Mouse (Mus musculus) erythroblast, adult 5-6 weeks (primary cell): ENCODE data around the gene Rassf3. TPM values are rescaled to one million over a fixed set of nuclear protein-coding genes. Genes with fewer than 3 reads are reported as not detected.

ENCODE experiments used
- ATAC-seq: replicated peaks from 2 replicates; pipeline ENCODE4 v1.8.0; 2016; ENCODE audit warnings: moderate number of reproducible peaks, mild to moderate bottlenecking, moderate TSS enrichment, inconsistent platforms; ENCODE audit not compliant: poor library complexity, low FRiP score, severe bottlenecking
- total RNA-seq, 2 experiments: library from RNA; stranded (forward) in 1 of 2; stranded (reverse) in 1 of 2; fragments of 150-400 nt in 1 of 2; fragments of 200-764, 138-1000 nt in 1 of 2; gene quantifications; 2 replicates each; pipeline versions ENCODE4 v1.2.3 to v1.2.4; 2015 to 2017; ENCODE audit warnings: low replicate concordance in 2 of 2

Rassf3 gene
- total RNA-seq (2015; ENCODE audit: low replicate concordance) (11.7 and 12.5 TPM in 2 replicates), total RNA-seq (2017; ENCODE audit: low replicate concordance) (7.8 and 12.7 TPM in 2 replicates)

GRCm38 (mm10) chr10:121476190-121476967, at the start of gene Rassf3:
Rassf3 (minus strand) TSS chr10:121476347.
- peak; percentile 84 for ATAC-seq

- ATAC-seq = no peak
Measured at GRCm38 (mm10) chr10:121520923-121521585, 44.9 kb upstream of the Rassf3 start.

- ATAC-seq = no peak
Measured at GRCm38 (mm10) chr10:121519710-121520109, 43.6 kb upstream of the Rassf3 start.

DNA sequence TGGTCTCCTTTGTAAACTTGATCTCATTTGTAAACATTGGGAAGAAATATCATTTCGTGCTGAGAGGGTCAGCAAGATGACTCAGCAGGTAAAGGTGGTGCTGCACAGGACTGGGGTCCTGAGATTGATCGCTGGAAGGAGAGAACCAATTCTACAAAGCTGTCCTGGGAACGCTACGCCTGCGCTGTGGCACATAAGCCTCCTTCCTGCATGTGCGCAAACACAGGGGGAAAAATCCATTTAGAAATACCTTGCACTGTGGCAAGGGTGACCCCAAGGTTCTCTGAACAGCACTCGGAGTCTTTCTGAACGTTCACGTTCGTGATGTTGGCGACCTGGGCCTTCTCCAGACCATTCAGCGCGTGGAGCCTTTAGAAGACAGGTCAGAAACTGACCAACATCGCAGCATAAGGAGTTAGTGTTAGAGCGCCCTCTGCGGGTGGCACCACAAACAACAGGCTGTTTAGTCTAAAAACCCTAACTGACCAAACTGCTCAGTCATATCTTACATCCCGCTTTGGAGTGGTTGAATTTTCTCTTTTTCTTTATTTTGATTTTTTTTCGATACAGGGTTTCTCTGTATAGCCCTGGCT, 40.0 kb upstream of the Rassf3 start:
- ATAC-seq = peak; percentile 93

DNA sequence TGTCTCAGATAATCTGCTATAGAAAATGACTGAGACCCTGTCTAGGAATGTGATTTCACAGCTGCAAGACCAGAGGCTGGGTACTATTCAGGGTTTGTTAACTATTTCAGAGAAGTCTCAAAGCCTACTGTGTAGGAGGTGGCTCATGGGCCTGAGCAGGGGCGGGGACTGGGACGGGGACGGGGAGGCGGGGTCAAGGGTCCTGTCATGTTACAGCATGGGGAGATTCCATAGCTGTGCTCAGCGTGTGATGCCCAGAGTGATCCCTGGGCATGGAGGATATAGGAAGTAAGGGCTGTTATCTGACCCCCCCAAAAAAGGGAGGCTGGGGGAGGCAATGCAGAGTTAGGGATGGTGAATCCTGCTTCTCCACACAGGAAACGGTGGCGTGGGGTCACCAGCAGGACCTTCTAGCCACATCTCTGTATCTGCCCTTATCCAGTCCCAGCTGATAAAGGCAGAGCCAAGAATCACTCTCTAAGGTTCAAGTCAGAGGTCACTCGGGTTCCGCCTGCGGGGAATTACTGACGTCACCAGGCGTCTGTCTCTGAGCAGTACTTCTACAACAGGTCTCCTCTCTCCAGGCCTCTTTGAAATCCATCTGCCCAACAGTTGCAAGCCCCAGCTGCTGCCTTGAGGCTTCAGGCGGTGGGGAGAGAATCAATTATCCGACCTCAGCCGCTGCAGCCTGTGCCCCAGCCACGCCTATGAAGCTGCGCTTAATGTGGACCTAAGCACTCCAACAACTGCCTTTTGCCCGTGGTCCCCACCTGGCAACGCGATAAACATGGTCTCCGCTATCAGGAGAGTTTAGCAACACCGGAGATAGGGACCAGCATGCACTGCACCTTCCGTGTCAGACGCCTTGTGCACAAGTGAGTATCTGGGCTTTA, 33.9 kb upstream of the Rassf3 start:
- no peak for ATAC-seq

- no peak for ATAC-seq
Measured at GRCm38 (mm10) chr10:121507755-121508544, 31.8 kb upstream of the Rassf3 start.

GRCm38 (mm10) chr10:121506731-121507583, 30.8 kb upstream of the Rassf3 start:
- ATAC-seq = peak; percentile 84

- ATAC-seq = no peak
Measured at GRCm38 (mm10) chr10:121505929-121506328, 29.8 kb upstream of the Rassf3 start.

DNA sequence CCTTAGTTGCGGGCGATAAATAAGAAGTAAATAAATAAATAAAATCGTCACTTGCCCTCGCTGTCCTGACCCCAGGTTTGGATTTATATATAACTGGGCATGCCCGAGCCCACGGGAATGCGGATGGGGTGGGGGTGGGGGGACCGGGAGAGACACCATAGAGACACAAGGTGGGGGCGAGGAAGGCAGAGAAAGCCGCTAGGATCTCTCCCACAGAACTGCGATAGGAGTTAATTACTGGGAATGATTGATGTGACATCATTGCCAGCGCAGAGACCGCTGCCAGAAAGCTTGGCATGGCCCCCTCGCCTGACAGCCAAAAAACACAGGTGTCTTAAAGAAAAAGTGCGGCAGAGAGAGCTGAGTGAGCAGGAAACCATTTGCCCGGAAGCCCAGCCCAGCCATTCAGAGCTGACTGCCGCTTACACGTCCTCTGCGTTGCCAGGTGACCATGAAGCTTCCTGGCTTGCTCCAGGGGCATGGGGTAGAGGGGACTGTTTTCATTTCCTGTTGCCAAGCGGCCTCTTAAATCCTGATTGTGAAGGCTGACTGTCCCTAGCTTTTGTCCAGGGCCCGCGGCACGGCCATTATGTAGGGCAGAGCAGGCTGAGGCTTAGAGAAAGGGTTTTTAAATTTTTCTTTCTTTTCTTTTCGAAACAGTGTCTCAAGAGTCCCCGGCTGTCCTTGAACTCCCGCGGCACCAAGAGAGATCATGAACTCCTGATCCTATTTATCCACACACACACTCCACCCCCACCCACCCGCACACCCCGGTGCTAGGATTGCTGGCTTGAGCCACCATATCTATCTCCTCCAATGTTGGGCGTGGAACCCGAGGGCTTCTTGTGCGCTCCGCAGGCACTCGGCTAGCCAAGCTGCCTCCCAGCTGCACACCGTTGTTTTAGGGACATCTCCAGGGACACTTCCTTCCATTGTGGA, 29.1 kb upstream of the Rassf3 start:
- ATAC-seq = peak; percentile 88

GRCm38 (mm10) chr10:121501160-121501559, 25.0 kb upstream of the Rassf3 start:
- peak; percentile 85 for ATAC-seq

- no peak for ATAC-seq
Measured at GRCm38 (mm10) chr10:121500034-121500433, 23.9 kb upstream of the Rassf3 start.

GRCm38 (mm10) chr10:121499063-121499462, 22.9 kb upstream of the Rassf3 start:
- ATAC-seq = no peak

GRCm38 (mm10) chr10:121498481-121498904, 22.3 kb upstream of the Rassf3 start:
- ATAC-seq = no peak

DNA sequence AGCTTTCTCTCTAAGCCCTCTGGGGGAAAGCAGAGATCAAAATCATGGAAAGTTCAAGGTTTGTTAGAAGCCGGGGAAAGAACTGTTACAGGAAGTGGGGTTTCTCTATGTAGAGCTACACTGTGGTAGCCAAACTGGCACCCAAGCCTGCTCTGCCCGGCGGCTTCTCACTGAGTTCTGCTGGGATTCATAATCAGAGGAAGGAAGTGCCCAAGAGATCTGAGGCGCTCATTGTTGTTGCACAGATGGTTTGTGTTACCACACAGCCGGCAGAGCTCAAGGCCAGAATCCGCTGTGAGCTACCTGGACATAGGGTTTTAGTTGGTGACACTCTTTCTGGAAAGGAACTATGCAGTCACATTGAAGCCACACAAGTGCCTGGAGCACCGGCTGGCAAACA, 21.8 kb upstream of the Rassf3 start:
- ATAC-seq = no peak

- no peak for ATAC-seq
Measured at GRCm38 (mm10) chr10:121496616-121497015, 20.5 kb upstream of the Rassf3 start.

DNA sequence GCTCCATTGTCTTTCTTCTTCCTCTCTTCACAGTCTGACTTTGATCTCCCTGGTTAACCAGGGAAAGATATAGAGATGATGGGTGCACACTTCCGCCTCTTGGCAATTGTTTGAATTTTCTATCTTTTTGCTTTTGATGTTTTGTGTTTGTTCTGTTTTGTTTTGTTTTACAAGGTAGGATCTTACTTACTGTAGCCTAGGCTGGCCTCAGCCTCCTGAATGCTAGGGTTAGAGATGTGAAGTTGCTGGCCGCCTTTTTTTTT, 17.9 kb upstream of the Rassf3 start:
- ATAC-seq = no peak
